ENCODE assay signal across 30 mouse cellular contexts in the genomic region with DNA sequence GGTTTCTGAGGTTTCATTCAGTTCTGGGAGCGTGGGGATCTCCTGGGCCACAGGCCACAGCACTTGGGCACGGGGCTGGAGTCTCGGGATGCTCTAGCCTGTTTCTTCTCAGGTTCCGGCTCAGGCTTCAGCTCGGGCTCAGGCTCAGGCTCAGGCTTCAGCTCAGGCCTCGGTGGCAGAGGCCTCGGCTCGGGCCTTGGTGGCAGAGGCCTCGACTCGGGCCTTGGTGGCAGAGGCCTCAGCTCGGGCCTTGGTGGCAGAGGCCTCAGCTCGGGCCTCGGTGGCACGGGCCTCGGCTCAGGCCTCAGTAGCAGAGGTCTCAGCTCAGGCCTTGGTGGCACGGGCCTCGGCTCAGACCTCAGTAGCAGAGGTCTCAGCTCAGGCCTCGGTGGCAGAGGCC. TPM values are rescaled to one million over a fixed set of nuclear protein-coding genes. Genes with fewer than 3 reads are reported as not detected.
DNase-seq lines count a peak whose midpoint lies in the region; ATAC-seq lines count a peak whose summit lies in the region.
"Had no signal": no experiment of that assay in that cellular context is flagged by ENCODE, and none has a peak within 500 bp of the region (broad histone marks: within the 10 kb centered on the region; RNA-seq: fewer than 3 reads in every experiment).

No protein-coding gene starts in this region.

- 87% methylated on average over 18 of the region's 18 CpGs for WGBS in heart, embryonic 10.5 days
- WGBS in kidney, embryonic 14.5 days = 94% methylated on average over 18 of the region's 18 CpGs
- 94% methylated on average over 18 of the region's 18 CpGs for WGBS in embryonic facial prominence, embryonic 15.5 days
- WGBS in limb, embryonic 13.5 days = 91% methylated on average over 18 of the region's 18 CpGs

- ATAC-seq in kidney, embryonic 14.5 days (ENCODE audit: low FRiP score, low TSS enrichment) = no peak
- ATAC-seq in embryonic facial prominence, embryonic 15.5 days (ENCODE audit: insufficient number of reproducible peaks, low FRiP score, low TSS enrichment, low read depth) = no peak
- ATAC-seq in limb, embryonic 13.5 days (ENCODE audit: low FRiP score, low read depth) = no peak
- ATAC-seq: forebrain, embryonic 14.5 days; inflammation-experienced regulatory T-cells, adult 6 months had no signal

- intact Hi-C loops in heart, postnatal 36 days (cut with DNase I) = no loop called here

- H3K4me2 ChIP-seq in kidney, embryonic 14.5 days (replicated peaks; ENCODE audit: low read depth, low read length) = no peak overlapping the region
- no peak overlapping the region for H3K4me2 ChIP-seq in embryonic facial prominence, embryonic 15.5 days (replicated peaks)
- 0 out of 2 replicates have a peak overlapping the region, but pooled peaks have one; percentile 3 for H3K4me2 ChIP-seq in limb, embryonic 13.5 days (replicated peaks)
- H3K4me2 ChIP-seq: hindbrain, embryonic 13.5 days; lung, embryonic 14.5 days; neural tube, embryonic 12.5 days had no signal

- H3K36me3 ChIP-seq in heart, embryonic 10.5 days = peaks cover 43% of the 10 kb centered on the region
- peaks cover 3% of the 10 kb centered on the region; the same call in 1 of the 2 replicates for H3K36me3 ChIP-seq in kidney, embryonic 14.5 days (ENCODE audit: control insufficient read depth, insufficient read depth, low read length)
- 0 out of 2 replicates have a peak, but pooled peaks cover 4% of the 10 kb centered on the region for H3K36me3 ChIP-seq in embryonic facial prominence, embryonic 15.5 days
- peaks cover 38% of the 10 kb centered on the region for H3K36me3 ChIP-seq in limb, embryonic 13.5 days
- H3K36me3 ChIP-seq: G1E; hindbrain, embryonic 13.5 days had no signal

- H3K4me3 ChIP-seq in heart, embryonic 10.5 days = no peak overlapping the region
- no peak overlapping the region for H3K4me3 ChIP-seq in kidney, embryonic 14.5 days (ENCODE audit: low read length)
- no peak overlapping the region for H3K4me3 ChIP-seq in embryonic facial prominence, embryonic 15.5 days (replicated peaks)
- H3K4me3 ChIP-seq in limb, embryonic 13.5 days = no peak overlapping the region
- H3K4me3 ChIP-seq: erythroblast, embryonic 14.5 days; hindbrain, embryonic 13.5 days; neural tube, embryonic 12.5 days had no signal

- no peak for DNase-seq in heart, embryonic 10.5 days (ENCODE audit: low spot score)
- DNase-seq in heart, postnatal 36 days = no peak
- DNase-seq in kidney, adult 18-20 months = no peak
- no peak for DNase-seq in retina, embryonic 14.5 days (ENCODE audit: low spot score)
- DNase-seq: adrenal gland, adult 8-10 months; B cell, adult 2 months; cerebellum, adult 11-12 months; gastrocnemius, postnatal 10 days; lung, embryonic 14.5 days; lung, postnatal 4 days; midbrain, embryonic 14.5 days; retina, postnatal 1 day; right cerebral cortex, postnatal 25 days; spleen, adult 18-20 months; thymus, postnatal 25 days had no signal

- no peak overlapping the region for H3K9ac ChIP-seq in kidney, embryonic 14.5 days (ENCODE audit: low read depth, low read length)
- no peak overlapping the region for H3K9ac ChIP-seq in embryonic facial prominence, embryonic 15.5 days
- no peak overlapping the region for H3K9ac ChIP-seq in limb, embryonic 13.5 days
- H3K9ac ChIP-seq: hindbrain, embryonic 13.5 days; liver, embryonic 14.5 days; lung, embryonic 14.5 days; neural tube, embryonic 12.5 days had no signal

- H3K27me3 ChIP-seq in heart, embryonic 10.5 days (ENCODE audit: insufficient read depth, poor library complexity, severe bottlenecking) = peaks cover 49% of the 10 kb centered on the region
- H3K27me3 ChIP-seq in kidney, embryonic 14.5 days (ENCODE audit: control insufficient read depth, insufficient read depth, low read length) = peaks cover 34% of the 10 kb centered on the region
- H3K27me3 ChIP-seq in embryonic facial prominence, embryonic 15.5 days = peaks cover 43% of the 10 kb centered on the region
- peaks cover 41% of the 10 kb centered on the region for H3K27me3 ChIP-seq in limb, embryonic 13.5 days

- H3K9me3 ChIP-seq in heart, embryonic 10.5 days = peaks cover 30% of the 10 kb centered on the region
- H3K9me3 ChIP-seq in kidney, embryonic 14.5 days (ENCODE audit: control insufficient read depth, low read length) = peaks cover 32% of the 10 kb centered on the region
- peaks cover 15% of the 10 kb centered on the region for H3K9me3 ChIP-seq in embryonic facial prominence, embryonic 15.5 days (replicated peaks)
- peaks cover 28% of the 10 kb centered on the region for H3K9me3 ChIP-seq in limb, embryonic 13.5 days

- H3K4me1 ChIP-seq in heart, embryonic 10.5 days = peaks cover 29% of the 10 kb centered on the region
- H3K4me1 ChIP-seq in kidney, embryonic 14.5 days (ENCODE audit: control insufficient read depth, insufficient read depth, low read length) = peaks cover 6% of the 10 kb centered on the region; the same call in 1 of the 2 replicates
- H3K4me1 ChIP-seq in embryonic facial prominence, embryonic 15.5 days = peaks cover 14% of the 10 kb centered on the region
- H3K4me1 ChIP-seq in limb, embryonic 13.5 days = peaks cover 16% of the 10 kb centered on the region

- H3K27ac ChIP-seq in heart, embryonic 10.5 days = 0 out of 2 replicates have a peak overlapping the region, but pooled peaks have one; percentile 32
- peak overlapping the region; percentile 24; the same call in 1 of the 2 replicates for H3K27ac ChIP-seq in kidney, embryonic 14.5 days (ENCODE audit: low read depth, low read length)
- H3K27ac ChIP-seq in embryonic facial prominence, embryonic 15.5 days (replicated peaks) = 0 out of 2 replicates have a peak overlapping the region, but pooled peaks have one; percentile 39
- H3K27ac ChIP-seq in limb, embryonic 13.5 days = peak overlapping the region; percentile 33; the same call in 1 of the 2 replicates
- H3K27ac ChIP-seq: hindbrain, embryonic 13.5 days; liver, embryonic 14.5 days; neural tube, embryonic 12.5 days had no signal

RNA-seq across cellular contexts. Expression of gene Igf2, which starts 0.9 kb away (rescaled TPM):
- 962 and 991 TPM in 2 replicates for polyA plus RNA-seq in heart, embryonic 10.5 days (2016; fragmentation: Nextera tagmentation; extraction: Ambion mirVana)
- total RNA-seq in heart, postnatal 36 days (2021) = 10 to 100 TPM; 78.1 to 89.2 TPM
- 627 and 715 TPM in 2 replicates for polyA plus RNA-seq in kidney, embryonic 14.5 days (2014; fragmentation: Nextera tagmentation; extraction: Ambion mirVana)
- 970 and 1,114 TPM in 2 replicates for polyA plus RNA-seq in embryonic facial prominence, embryonic 15.5 days (2015; fragmentation: Nextera tagmentation; extraction: Ambion mirVana)
- polyA plus RNA-seq in limb, embryonic 13.5 days (2015; fragmentation: Nextera tagmentation; extraction: Ambion mirVana) = 1,260 and 1,271 TPM in 2 replicates
- total RNA-seq: CH12.LX; granulocyte monocyte progenitor cell, adult 5-6 weeks; megakaryocyte-erythroid progenitor cell, adult 5-6 weeks had no signal
- polyA plus RNA-seq: G1E had no signal

RNA-seq across cellular contexts. Expression of gene Gm49394, which starts 2.2 kb away (rescaled TPM):
- polyA plus RNA-seq in heart, embryonic 10.5 days (2016; fragmentation: Nextera tagmentation; extraction: Ambion mirVana) = 0.17 and 0.34 TPM in 2 replicates
- total RNA-seq in heart, postnatal 36 days (2021) = under 1 TPM in 1 of 2 experiments, not detected in 1; 0.08 TPM
- not detected in 2 replicates for polyA plus RNA-seq in kidney, embryonic 14.5 days (2014; fragmentation: Nextera tagmentation; extraction: Ambion mirVana)
- polyA plus RNA-seq in embryonic facial prominence, embryonic 15.5 days (2015; fragmentation: Nextera tagmentation; extraction: Ambion mirVana) = 0.25 and 0.80 TPM in 2 replicates
- polyA plus RNA-seq in limb, embryonic 13.5 days (2015; fragmentation: Nextera tagmentation; extraction: Ambion mirVana) = 0.23 TPM in 1 of 2 replicates, not detected in the other
- total RNA-seq: adrenal gland, adult 8-10 months; CH12.LX; granulocyte monocyte progenitor cell, adult 5-6 weeks; megakaryocyte-erythroid progenitor cell, adult 5-6 weeks had no signal
- polyA plus RNA-seq: cortical plate, adult 2 months; forebrain, embryonic 14.5 days; G1E; heart, postnatal 0 days; hindbrain, embryonic 13.5 days; inflammation-experienced regulatory T-cells, adult 6 months; lung, embryonic 14.5 days; midbrain, embryonic 14.5 days; neural tube, embryonic 12.5 days had no signal
